Mouse (Mus musculus) liver, embryonic 14.5 days (tissue): ENCODE measurements around the gene Frmd4a.

Experiments
- CTCF ChIP-seq: IDR thresholded peaks from 2 replicates; pipeline ENCODE4 v1.5.1; 2016; ENCODE audit warnings: antibody characterized with exemption, low read depth, control low read depth
- EP300 ChIP-seq: IDR thresholded peaks from 2 replicates; pipeline ENCODE4 v1.6.1; 2016; ENCODE audit warnings: antibody characterized with exemption, low read depth

DNA sequence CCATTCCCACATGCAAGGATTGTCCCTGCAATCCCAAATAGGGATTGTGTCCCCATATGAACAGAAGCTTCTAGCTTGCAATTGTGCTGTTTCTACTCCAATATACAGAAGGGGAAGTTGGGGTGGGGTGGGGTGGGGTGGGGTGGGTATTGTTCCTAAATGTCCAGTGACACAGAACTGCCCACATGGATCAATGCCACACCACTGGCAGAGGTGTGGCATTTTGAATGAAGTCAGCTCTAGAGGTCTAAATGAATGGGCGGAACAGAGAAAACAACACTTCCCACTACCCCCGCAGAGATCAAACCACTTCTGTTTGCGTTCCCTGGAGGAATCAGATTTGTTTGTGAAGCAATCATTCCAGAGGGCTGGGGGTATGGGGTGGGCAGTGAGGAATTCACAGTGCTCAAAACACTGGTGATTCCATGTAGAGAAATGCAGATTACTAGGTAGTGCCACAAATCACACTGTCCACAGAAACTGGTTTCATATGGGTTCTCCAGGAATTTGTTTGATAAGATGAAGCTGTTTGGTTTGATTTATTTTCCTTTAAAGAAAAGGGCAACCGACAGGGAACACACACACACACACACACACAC lies 268.3 kb downstream of the Frmd4a start:
- TF ChIP-seq CTCF (no peak), EP300 (no peak)
